Mouse (Mus musculus): ENCODE measurements around the gene Sod3. TPM values are rescaled to one million over a fixed set of nuclear protein-coding genes. Genes with fewer than 3 reads are reported as not detected.

Gene Sod3
- polyA plus RNA-seq, 1 experiment from 2014 or later, result not detected

- H3K36me3 ChIP-seq (ENCODE audit: control insufficient read depth, insufficient read depth, low read length), result no peaks in the 10 kb centered on the region
- ATAC-seq (ENCODE audit: insufficient number of reproducible peaks, low FRiP score, low TSS enrichment, low read depth), result no peak
Measured at GRCm38 (mm10) chr5:52415193-52415592, 51.6 kb downstream of the Sod3 start.

DNA sequence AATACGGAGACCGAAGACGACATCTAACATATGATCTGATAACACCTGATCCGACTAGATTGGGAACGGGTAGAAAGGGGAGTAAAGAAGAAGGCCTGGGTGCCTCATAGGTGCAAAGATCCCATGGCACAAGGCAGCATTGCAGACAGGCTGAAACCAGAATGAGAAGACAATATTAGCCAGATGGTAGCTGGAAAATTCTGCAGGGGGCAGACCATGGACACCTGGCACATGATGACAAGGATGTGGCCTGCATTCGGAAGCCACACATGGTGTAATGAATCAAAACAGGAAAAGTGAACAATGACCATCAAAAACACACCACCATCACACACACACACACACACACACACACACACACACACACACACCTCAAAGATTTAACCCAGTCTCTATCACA lies 52.3 kb downstream of the Sod3 start:
- Histone ChIP-seq H3K4me2 (ENCODE audit: low read depth, severe bottlenecking) (no peak overlapping the region), H3K9ac (ENCODE audit: low read length) (no peak overlapping the region), H3K4me1 (ENCODE audit: control insufficient read depth, insufficient read depth, low read length) (no peaks in the 10 kb centered on the region), H3K27ac (replicated peaks; ENCODE audit: low read depth, low read length) (no peak overlapping the region), H3K9me3 (ENCODE audit: control insufficient read depth, low read length) (no peaks in the 10 kb centered on the region), H3K4me3 (ENCODE audit: low read depth, low read length) (no peak overlapping the region), H3K36me3 (ENCODE audit: control insufficient read depth, insufficient read depth, low read length) (no peaks in the 10 kb centered on the region), H3K27me3 (ENCODE audit: control insufficient read depth, insufficient read depth, low read length) (no peaks in the 10 kb centered on the region)
- WGBS, result 91% methylated on average over 6 of the region's 6 CpGs
- DNase-seq (ENCODE audit: low spot score) (no peak), ATAC-seq (ENCODE audit: insufficient number of reproducible peaks, low FRiP score, low TSS enrichment, low read depth) (no peak)

More at GRCm38 (mm10) chr5:52415193-52415592, 51.6 kb downstream of the Sod3 start:
- Histone ChIP-seq H3K4me2 (ENCODE audit: low read depth, severe bottlenecking) (no peak overlapping the region), H3K9me3 (ENCODE audit: control insufficient read depth, low read length) (no peaks in the 10 kb centered on the region), H3K27me3 (ENCODE audit: control insufficient read depth, insufficient read depth, low read length) (no peaks in the 10 kb centered on the region), H3K27ac (replicated peaks; ENCODE audit: low read depth, low read length) (no peak overlapping the region), H3K4me1 (ENCODE audit: control insufficient read depth, insufficient read depth, low read length) (no peaks in the 10 kb centered on the region), H3K4me3 (ENCODE audit: low read depth, low read length) (no peak overlapping the region), H3K9ac (ENCODE audit: low read length) (no peak overlapping the region)
- DNase-seq (ENCODE audit: low spot score), result no peak
- WGBS, result 100% methylated on average over 1 of the region's 1 CpGs

GRCm38 (mm10) chr5:52416485-52416884 lies 52.9 kb downstream of the Sod3 start:
- no peaks in the 10 kb centered on the region for H3K27me3 ChIP-seq (ENCODE audit: control insufficient read depth, insufficient read depth, low read length)
- H3K27ac ChIP-seq (replicated peaks; ENCODE audit: low read depth, low read length), result no peak overlapping the region
- ATAC-seq (ENCODE audit: insufficient number of reproducible peaks, low FRiP score, low TSS enrichment, low read depth) (no peak), DNase-seq (ENCODE audit: low spot score) (no peak)
- 79% methylated on average over 2 of the region's 2 CpGs for WGBS
- H3K4me2 ChIP-seq (ENCODE audit: low read depth, severe bottlenecking), result no peak overlapping the region
- H3K36me3 ChIP-seq (ENCODE audit: control insufficient read depth, insufficient read depth, low read length), result no peaks in the 10 kb centered on the region
- no peak overlapping the region for H3K4me3 ChIP-seq (ENCODE audit: low read depth, low read length)
- no peaks in the 10 kb centered on the region for H3K9me3 ChIP-seq (ENCODE audit: control insufficient read depth, low read length)
- H3K9ac ChIP-seq (ENCODE audit: low read length), result no peak overlapping the region
- H3K4me1 ChIP-seq (ENCODE audit: control insufficient read depth, insufficient read depth, low read length), result no peaks in the 10 kb centered on the region

Other genes starting within 250 kb of the Sod3 start
- gene Dhx15, start 173.3 kb upstream of the Sod3 start, polyA plus RNA-seq (2014; fragmentation: Nextera tagmentation; extraction: Ambion mirVana), result 111 and 114 TPM in 2 replicates
- gene Ccdc149, start 107.7 kb downstream of the Sod3 start, polyA plus RNA-seq (2014; fragmentation: Nextera tagmentation; extraction: Ambion mirVana), result 0.68 and 0.98 TPM in 2 replicates
- gene Lgi2, start 202.7 kb downstream of the Sod3 start, polyA plus RNA-seq (2014; fragmentation: Nextera tagmentation; extraction: Ambion mirVana), result 0.79 and 1.2 TPM in 2 replicates